Mouse (Mus musculus) intestine, postnatal 0 days (tissue): ENCODE measurements at regions not wholly inside any gene's neighbourhood (a gene's known extent, or its start where the extent isn't known, plus 50 kb on each side); places are given as distances from the start of the nearest gene placed in this dataset.

Source experiments
- ATAC-seq: fragments of 200-750 bp; cut with Nextera tagmentation; 2 replicates; pipeline ENCODE4 v1.8.0; 2017; ENCODE audit warnings: mild to moderate bottlenecking, moderate TSS enrichment, moderate library complexity
- H3K27ac ChIP-seq: fragments of 300-500 bp; sonication (generic); 2 replicates; pipeline ENCODE4 v1.5.1; 2014; ENCODE audit warnings: mild to moderate bottlenecking, low read depth, low read length, moderate library complexity
- H3K27me3 ChIP-seq: fragments of 300-500 bp; sonication (generic); replicated peaks from 2 replicates; pipeline ENCODE4 v1.6.1; 2014; ENCODE audit warnings: low read length, mixed read lengths; ENCODE audit not compliant: control insufficient read depth, insufficient read depth
- H3K36me3 ChIP-seq: fragments of 300-500 bp; sonication (generic); 2 replicates; pipeline ENCODE4 v1.6.1; 2014; ENCODE audit warnings: mild to moderate bottlenecking, moderate library complexity; ENCODE audit not compliant: control insufficient read depth, insufficient read depth
- H3K4me1 ChIP-seq: fragments of 300-500 bp; sonication (generic); replicated peaks from 2 replicates; pipeline ENCODE4 v1.6.1; 2014; ENCODE audit warnings: antibody characterized with exemption, low read length, mixed read lengths; ENCODE audit not compliant: control insufficient read depth, insufficient read depth
- H3K4me2 ChIP-seq: fragments of 300-500 bp; sonication (generic); replicated peaks from 2 replicates; pipeline ENCODE4 v1.6.1; 2014; ENCODE audit warnings: low read depth, mild to moderate bottlenecking, moderate library complexity
- H3K4me3 ChIP-seq: fragments of 300-500 bp; sonication (generic); 2 replicates; pipeline ENCODE4 v1.5.1; 2014; ENCODE audit warnings: low read depth, low read length
- H3K9ac ChIP-seq: fragments of 300-500 bp; sonication (generic); 2 replicates; pipeline ENCODE4 v1.6.1; 2014; ENCODE audit warnings: mild to moderate bottlenecking, low read depth, low read length
- H3K9me3 ChIP-seq: fragments of 300-500 bp; sonication (generic); 2 replicates; pipeline ENCODE4 v1.6.1; 2016; ENCODE audit warnings: mixed run types; ENCODE audit not compliant: control insufficient read depth
- CTCF ChIP-seq: sonication (generic); IDR thresholded peaks from 2 replicates; pipeline ENCODE4 v1.5.1; 2016; ENCODE audit warnings: low read depth, mild to moderate bottlenecking, control low read depth, antibody characterized with exemption, moderate library complexity
- WGBS: fragments of 180-500 bp; shearing (Covaris S2); extraction: QIAGEN DNeasy Blood & Tissue Kit; methylation state at CpG from one replicate; pipeline ENCODE4 v1.1.7; 2014; 5-methylcytosine and 5-hydroxymethylcytosine counted together

DNA sequence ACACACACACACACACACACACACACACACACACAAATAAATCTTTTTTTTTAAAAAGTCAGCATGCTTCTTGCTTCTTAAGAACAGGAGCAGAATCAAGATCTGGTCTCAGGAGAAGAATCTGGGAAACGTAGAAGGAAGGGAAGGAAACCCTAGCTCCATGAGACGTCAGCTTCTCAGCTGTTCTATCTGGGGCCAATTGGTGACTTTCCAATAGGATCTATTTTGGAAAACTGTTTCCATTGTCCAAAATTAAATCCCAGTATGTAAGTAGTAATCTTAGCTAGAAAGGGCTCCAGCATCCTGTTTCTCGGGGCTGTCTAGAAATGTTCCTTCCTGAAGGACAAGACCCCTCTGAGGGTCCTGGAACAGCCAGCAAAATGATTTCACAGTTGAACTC is 76.6 kb downstream of the Dact1 start:
- Histone ChIP-seq H3K9me3 (no peaks in the 10 kb centered on the region), H3K4me1 (no peaks in the 10 kb centered on the region), H3K36me3 (no peaks in the 10 kb centered on the region), H3K9ac (no peak overlapping the region), H3K4me3 (no peak overlapping the region), H3K4me2 (no peak overlapping the region), H3K27ac (no peak overlapping the region), H3K27me3 (no peaks in the 10 kb centered on the region)
- no peak for ATAC-seq
- TF ChIP-seq CTCF = no peak
- WGBS = 71% methylated on average over 3 of the region's 3 CpGs

DNA sequence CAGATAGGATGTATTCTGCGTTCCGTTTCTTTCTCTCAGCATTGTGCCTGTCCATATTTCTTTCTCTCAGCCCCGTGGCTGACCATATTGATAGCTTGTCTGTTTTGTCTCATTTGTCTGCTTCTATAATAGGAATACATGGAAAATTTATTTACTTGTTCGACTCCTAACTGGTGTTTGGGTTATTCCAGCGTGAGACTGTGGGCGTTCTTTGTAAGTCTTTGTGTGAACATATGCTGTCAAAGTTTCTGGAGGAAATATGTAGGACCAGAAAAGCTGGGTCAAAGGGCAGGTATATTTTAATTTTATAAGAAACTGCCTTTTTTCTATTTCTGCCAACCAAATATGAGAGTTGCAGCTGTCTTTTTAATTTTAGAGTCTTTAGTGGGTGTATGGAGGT is 81.8 kb downstream of the Dact1 start:
- Histone ChIP-seq H3K27me3 (no peaks in the 10 kb centered on the region), H3K4me3 (no peak overlapping the region), H3K27ac (no peak overlapping the region), H3K36me3 (no peaks in the 10 kb centered on the region), H3K9ac (no peak overlapping the region), H3K4me2 (no peak overlapping the region), H3K4me1 (no peaks in the 10 kb centered on the region), H3K9me3 (no peaks in the 10 kb centered on the region)
- ATAC-seq = no peak
- no peak for TF ChIP-seq CTCF
- 73% methylated on average over 6 of the region's 6 CpGs for WGBS

DNA sequence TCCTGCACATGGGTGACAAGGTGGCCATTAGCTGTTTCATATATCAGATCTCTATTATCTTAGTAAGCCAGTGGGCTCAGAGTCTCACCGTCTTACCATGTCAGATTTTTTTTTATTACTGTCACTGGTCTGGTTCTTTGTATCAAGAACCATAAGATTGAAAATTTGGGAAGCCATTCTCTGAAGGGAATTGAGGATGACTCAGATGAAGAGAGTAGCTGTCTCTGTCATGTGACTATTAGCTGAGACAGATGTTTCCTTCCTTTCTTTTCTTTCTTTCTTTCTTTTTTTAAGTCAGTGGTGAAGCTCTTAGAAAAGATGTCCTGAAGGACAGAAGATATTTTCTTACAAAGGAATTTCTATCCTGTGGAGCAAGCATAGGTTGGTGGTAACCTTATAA is 84.1 kb downstream of the Dact1 start:
- TF ChIP-seq CTCF = no peak
- H3K4me1 ChIP-seq = no peaks in the 10 kb centered on the region
- no peaks in the 10 kb centered on the region for H3K36me3 ChIP-seq
- no peak overlapping the region for H3K27ac ChIP-seq
- H3K9me3 ChIP-seq = no peaks in the 10 kb centered on the region
- no peaks in the 10 kb centered on the region for H3K27me3 ChIP-seq
- no peak overlapping the region for H3K9ac ChIP-seq
- no peak overlapping the region for H3K4me2 ChIP-seq
- H3K4me3 ChIP-seq = no peak overlapping the region
- WGBS = 93% methylated on average over 1 of the region's 1 CpGs
- no peak for ATAC-seq

DNA sequence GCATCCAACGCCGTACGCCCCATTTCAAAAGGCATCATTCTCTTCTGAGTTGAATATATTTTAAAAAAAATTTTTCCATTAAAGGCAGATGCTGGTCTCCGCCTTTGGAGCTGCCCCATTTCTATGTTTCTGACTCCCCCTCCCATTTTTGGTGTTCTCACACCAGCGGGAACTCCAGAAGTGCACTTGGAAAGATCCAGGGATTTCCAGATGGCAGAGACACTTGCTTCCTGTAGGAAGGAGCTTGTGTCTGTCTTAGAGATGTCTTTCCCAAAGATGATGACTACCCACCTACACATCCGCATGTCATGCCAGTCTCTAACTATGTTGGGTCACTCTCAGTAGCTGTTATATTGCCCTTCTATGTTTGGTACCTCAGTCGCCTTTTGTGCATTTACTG is 87.8 kb downstream of the Dact1 start:
- Histone ChIP-seq H3K9me3 (no peaks in the 10 kb centered on the region), H3K27ac (no peak overlapping the region), H3K27me3 (no peaks in the 10 kb centered on the region), H3K4me3 (no peak overlapping the region), H3K4me1 (no peaks in the 10 kb centered on the region), H3K4me2 (no peak overlapping the region), H3K9ac (no peak overlapping the region), H3K36me3 (no peaks in the 10 kb centered on the region)
- no peak for ATAC-seq
- WGBS = 90% methylated on average over 7 of the region's 7 CpGs
- TF ChIP-seq CTCF = no peak

DNA sequence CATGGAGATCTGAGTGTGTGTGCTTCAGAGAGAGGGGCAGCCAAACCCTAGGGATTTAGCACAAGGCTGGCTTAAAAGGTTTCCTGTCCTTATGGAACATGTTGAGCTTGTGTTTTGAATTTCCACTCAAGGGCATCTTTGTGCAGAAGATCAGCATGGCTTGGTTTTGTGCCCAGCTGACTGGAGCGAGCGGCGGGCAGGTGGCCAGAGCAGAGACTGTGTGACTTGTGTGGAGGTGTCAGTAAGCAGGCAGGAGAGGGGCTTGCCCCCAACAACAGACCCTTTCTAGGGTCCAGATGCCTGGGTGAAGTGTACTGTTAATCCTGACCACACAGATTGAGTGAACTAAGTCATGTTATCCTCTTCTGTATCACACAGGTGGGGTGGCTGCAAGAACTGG is 89.0 kb downstream of the Dact1 start:
- TF ChIP-seq CTCF = no peak
- WGBS = 91% methylated on average over 3 of the region's 3 CpGs
- H3K9me3 ChIP-seq = no peaks in the 10 kb centered on the region
- no peak for ATAC-seq
- no peaks in the 10 kb centered on the region for H3K36me3 ChIP-seq
- H3K27ac ChIP-seq = no peak overlapping the region
- no peaks in the 10 kb centered on the region for H3K27me3 ChIP-seq
- H3K4me1 ChIP-seq = no peaks in the 10 kb centered on the region
- H3K4me2 ChIP-seq = no peak overlapping the region
- H3K4me3 ChIP-seq = no peak overlapping the region
- H3K9ac ChIP-seq = no peak overlapping the region

DNA sequence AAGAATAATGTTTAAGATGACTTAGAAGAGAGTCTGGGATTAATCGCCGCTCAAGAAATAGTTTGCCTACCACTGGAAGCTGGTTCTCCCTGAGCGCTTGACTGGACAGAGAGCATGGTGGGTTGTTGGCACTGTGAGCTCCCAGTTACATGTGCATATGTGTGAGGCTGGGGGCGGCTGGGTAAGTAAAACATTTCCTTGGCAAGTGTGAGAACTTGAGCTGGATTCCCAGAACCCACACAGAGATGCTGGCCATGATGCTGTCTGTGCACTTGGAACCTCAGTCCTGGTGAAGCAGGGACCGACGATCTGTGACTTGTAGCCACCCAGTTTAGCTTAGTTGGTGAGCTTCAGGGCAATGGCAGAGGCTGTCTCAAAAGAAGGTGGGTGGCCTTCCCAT is 90.5 kb downstream of the Dact1 start:
- 89% methylated on average over 6 of the region's 6 CpGs for WGBS

More for the DNA sequence above, 90.5 kb downstream of the Dact1 start:
- no peak overlapping the region for H3K9ac ChIP-seq
- no peak overlapping the region for H3K4me3 ChIP-seq
- no peaks in the 10 kb centered on the region for H3K36me3 ChIP-seq
- H3K4me2 ChIP-seq = no peak overlapping the region
- no peaks in the 10 kb centered on the region for H3K27me3 ChIP-seq
- H3K27ac ChIP-seq = no peak overlapping the region
- H3K9me3 ChIP-seq = no peaks in the 10 kb centered on the region
- H3K4me1 ChIP-seq = no peaks in the 10 kb centered on the region
- no peak for ATAC-seq
- no peak for TF ChIP-seq CTCF
